Mouse (Mus musculus) lung, postnatal 10 days (tissue): ENCODE results near the gene Ebpl.

Experiments used
- DNase-seq: peaks from one replicate; pipeline ENCODE4 v3.0.0; 2021

Gene Ebpl

GRCm38 (mm10) chr14:61360131-61360980 is at the start of gene Ebpl:
Gene Ebpl, minus strand, starts transcription at chr14:61360439.
- peak; percentile 95 for DNase-seq

- no peak for DNase-seq
Observed at GRCm38 (mm10) chr14:61410020-61410419, 49.8 kb upstream of the Ebpl start.

GRCm38 (mm10) chr14:61407055-61407454 is 46.8 kb upstream of the Ebpl start:
- DNase-seq = no peak

GRCm38 (mm10) chr14:61405761-61406160 is 45.5 kb upstream of the Ebpl start:
- no peak for DNase-seq

GRCm38 (mm10) chr14:61404941-61405340 is 44.7 kb upstream of the Ebpl start:
- no peak for DNase-seq

- no peak for DNase-seq
Observed at GRCm38 (mm10) chr14:61394745-61395144, 34.5 kb upstream of the Ebpl start.

- DNase-seq = no peak
Observed at GRCm38 (mm10) chr14:61390586-61390985, 30.3 kb upstream of the Ebpl start.

GRCm38 (mm10) chr14:61367290-61367689 is 7.1 kb upstream of the Ebpl start:
- DNase-seq = no peak

GRCm38 (mm10) chr14:61364656-61365055 is 4.4 kb upstream of the Ebpl start:
- peak; percentile 12 for DNase-seq

- no peak for DNase-seq
Observed at GRCm38 (mm10) chr14:61363734-61364133, 3.5 kb upstream of the Ebpl start.

GRCm38 (mm10) chr14:61362268-61362667 is 2.0 kb upstream of the Ebpl start:
- no peak for DNase-seq

GRCm38 (mm10) chr14:61360981-61361511 is 807 bp upstream of the Ebpl start:
- no peak for DNase-seq

GRCm38 (mm10) chr14:61354251-61355235 is 5.7 kb downstream of the Ebpl start:
- DNase-seq = no peak

GRCm38 (mm10) chr14:61350808-61351207 is 9.4 kb downstream of the Ebpl start:
- DNase-seq = no peak

- no peak for DNase-seq
Observed at GRCm38 (mm10) chr14:61349876-61350275, 10.4 kb downstream of the Ebpl start.

- peak; percentile 34 for DNase-seq
Observed at GRCm38 (mm10) chr14:61346827-61347698, 13.2 kb downstream of the Ebpl start.

- no peak for DNase-seq
Observed at GRCm38 (mm10) chr14:61344590-61344989, 15.6 kb downstream of the Ebpl start.

GRCm38 (mm10) chr14:61339381-61339780 is 20.9 kb downstream of the Ebpl start:
- no peak for DNase-seq

GRCm38 (mm10) chr14:61330996-61331561 is 29.2 kb downstream of the Ebpl start:
- peak; percentile 86 for DNase-seq

GRCm38 (mm10) chr14:61330591-61330990 is 29.6 kb downstream of the Ebpl start:
- DNase-seq = no peak

GRCm38 (mm10) chr14:61327618-61328450 is 32.4 kb downstream of the Ebpl start:
- DNase-seq = peak; percentile 89
